Mouse (Mus musculus) embryonic fibroblast, embryonic 13.5 days (primary cell): ENCODE measurements around the gene Il13ra2.
"Not testable (repeated sequence)": the region's sequence is repeated elsewhere in the genome, so short reads cannot be mapped to it uniquely, and the experiment has no call there.

ENCODE experiments used
- CTCF ChIP-seq: IDR thresholded peaks from 2 replicates; pipeline ENCODE4 v1.5.1; 2011; ENCODE audit warnings: mild to moderate bottlenecking, control low read depth, low read length, moderate library complexity, borderline replicate concordance; ENCODE audit not compliant: insufficient read depth
- POLR2A ChIP-seq: IDR thresholded peaks from 2 replicates; pipeline ENCODE4 v1.6.1; 2011; ENCODE audit warnings: low read depth, mild to moderate bottlenecking, control low read depth, low read length, moderate library complexity

- not testable (repeated sequence) for TF ChIP-seq CTCF, POLR2A
Observed at GRCm38 (mm10) chrX:147453610-147454009, 24.6 kb upstream of the Il13ra2 start, which contains the start of gene Vmn1r239-ps.
